In the genomic region with DNA sequence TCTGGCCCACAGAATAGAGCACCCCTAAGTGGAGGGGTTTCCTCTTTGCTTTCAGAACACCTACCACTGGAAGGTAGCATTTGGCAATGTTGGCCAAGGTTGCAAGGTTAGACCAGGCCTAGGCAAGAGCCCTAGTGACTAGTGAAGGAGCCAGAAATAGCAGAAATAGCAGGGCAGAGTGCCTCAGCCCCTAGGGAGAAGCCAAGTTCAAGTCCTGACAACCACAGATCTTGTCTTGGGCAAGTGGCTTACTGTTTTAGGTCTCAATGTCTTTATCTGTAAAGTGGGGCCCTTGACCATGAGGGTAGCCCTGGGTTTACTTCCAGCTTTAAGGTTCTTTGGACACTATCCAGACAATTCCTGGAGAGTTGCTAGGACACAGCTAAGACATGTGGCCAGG, we compare ENCODE assay signal across 12 mouse cellular contexts. TPM values are rescaled to one million over a fixed set of nuclear protein-coding genes. Genes with fewer than 3 reads are reported as not detected.
A peak's percentile ranks its signal among the peaks of the same experiment; 100 is the strongest.
DNase-seq lines count a peak whose midpoint lies in the region; ATAC-seq and TF ChIP-seq lines count a peak whose summit lies in the region.
"Had no signal": no experiment of that assay in that cellular context is flagged by ENCODE, and none has a peak within 500 bp of the region (broad histone marks: within the 10 kb centered on the region; RNA-seq: fewer than 3 reads in every experiment).

No protein-coding gene starts in this region.

- peak; percentile 37 for DNase-seq in forebrain, embryonic 11.5 days (ENCODE audit: low spot score)
- no peak for DNase-seq in intestine, embryonic 14.5 days (ENCODE audit: low spot score)
- DNase-seq in brain, embryonic 14.5 days (ENCODE audit: low read depth) = peak; percentile 27
- no peak for DNase-seq in limb, embryonic 14.5 days (ENCODE audit: low spot score)
- DNase-seq in thymus, postnatal 14 days = no peak
- no peak for DNase-seq in right cerebral cortex, adult 2 months (ENCODE audit: low spot score in 2 of 2)
- DNase-seq: adrenal gland, adult 2 months; cerebellum, adult 11-12 months; kidney, postnatal 4 days; spleen, adult 18-20 months had no signal

- no peak for TF ChIP-seq POLR2A in brain, embryonic 14.5 days (IDR thresholded peaks at IDR 0.05; ENCODE audit: borderline replicate concordance, extremely low read depth, insufficient read depth, insufficient read length, poor library complexity, severe bottlenecking)
- no peak for TF ChIP-seq POLR2A in limb, embryonic 14.5 days (IDR thresholded peaks at IDR 0.05; ENCODE audit: borderline replicate concordance, extremely low read depth, insufficient read depth, insufficient read length)

- H3K4me2 ChIP-seq in forebrain, embryonic 11.5 days (ENCODE audit: low read depth, low read length, severe bottlenecking) = no peak overlapping the region
- H3K4me2 ChIP-seq in forebrain, embryonic 12.5 days = no peak overlapping the region; the same call in 1 of the 2 replicates
- peak overlapping the region; percentile 85; the same call in 1 of the 2 replicates for H3K4me2 ChIP-seq in intestine, embryonic 14.5 days (ENCODE audit: low read length)
- H3K4me2 ChIP-seq in intestine, embryonic 15.5 days (replicated peaks) = no peak overlapping the region; the same call in 1 of the 2 replicates
- H3K4me2 ChIP-seq in limb, embryonic 14.5 days (replicated peaks; ENCODE audit: low read depth, low read length, severe bottlenecking) = peak overlapping the region; percentile 75

- H3K4me3 ChIP-seq in forebrain, embryonic 11.5 days (ENCODE audit: low read depth, low read length) = no peak overlapping the region
- no peak overlapping the region for H3K4me3 ChIP-seq in forebrain, embryonic 12.5 days (replicated peaks)
- no peak overlapping the region for H3K4me3 ChIP-seq in intestine, embryonic 14.5 days (ENCODE audit: low read depth, low read length)
- H3K4me3 ChIP-seq in intestine, embryonic 15.5 days (replicated peaks) = no peak overlapping the region
- 0 out of 2 replicates have a peak overlapping the region, but pooled peaks have one; percentile 65 for H3K4me3 ChIP-seq in limb, embryonic 14.5 days (replicated peaks; ENCODE audit: low read length)

- H3K9me3 ChIP-seq in forebrain, embryonic 11.5 days (ENCODE audit: control insufficient read depth, low read length) = no peaks in the 10 kb centered on the region
- H3K9me3 ChIP-seq in forebrain, embryonic 12.5 days = no peaks in the 10 kb centered on the region
- no peaks in the 10 kb centered on the region for H3K9me3 ChIP-seq in intestine, embryonic 14.5 days (ENCODE audit: control insufficient read depth, low read length)
- no peaks in the 10 kb centered on the region for H3K9me3 ChIP-seq in intestine, embryonic 15.5 days
- H3K9me3 ChIP-seq in limb, embryonic 14.5 days (ENCODE audit: control insufficient read depth, low read length) = no peaks in the 10 kb centered on the region

- no peak overlapping the region for H3K27ac ChIP-seq in forebrain, embryonic 11.5 days (ENCODE audit: low read depth, low read length)
- H3K27ac ChIP-seq in forebrain, embryonic 12.5 days = no peak overlapping the region
- no peak overlapping the region for H3K27ac ChIP-seq in intestine, embryonic 14.5 days (ENCODE audit: low read depth)
- no peak overlapping the region for H3K27ac ChIP-seq in intestine, embryonic 15.5 days
- H3K27ac ChIP-seq in limb, embryonic 14.5 days (replicated peaks; ENCODE audit: low read depth, low read length) = no peak overlapping the region

- H3K36me3 ChIP-seq in forebrain, embryonic 11.5 days (ENCODE audit: control insufficient read depth, insufficient read depth, low read length) = no peaks in the 10 kb centered on the region
- no peaks in the 10 kb centered on the region for H3K36me3 ChIP-seq in forebrain, embryonic 12.5 days (replicated peaks)
- 0 out of 2 replicates have a peak, but pooled peaks cover 3% of the 10 kb centered on the region for H3K36me3 ChIP-seq in intestine, embryonic 14.5 days (ENCODE audit: control insufficient read depth, insufficient read depth, low read length)
- H3K36me3 ChIP-seq in intestine, embryonic 15.5 days = no peaks in the 10 kb centered on the region
- peaks cover 24% of the 10 kb centered on the region for H3K36me3 ChIP-seq in limb, embryonic 14.5 days (ENCODE audit: control insufficient read depth, insufficient read depth, low read length)

- no peaks in the 10 kb centered on the region; the same call in 1 of the 2 replicates for H3K4me1 ChIP-seq in forebrain, embryonic 11.5 days (replicated peaks; ENCODE audit: control insufficient read depth, insufficient read depth, low read length)
- H3K4me1 ChIP-seq in forebrain, embryonic 12.5 days = peaks cover 70% of the 10 kb centered on the region
- peaks cover 22% of the 10 kb centered on the region for H3K4me1 ChIP-seq in intestine, embryonic 14.5 days (replicated peaks; ENCODE audit: control insufficient read depth, insufficient read depth, low read length)
- H3K4me1 ChIP-seq in intestine, embryonic 15.5 days (replicated peaks) = peaks cover 30% of the 10 kb centered on the region
- H3K4me1 ChIP-seq in limb, embryonic 14.5 days (ENCODE audit: control insufficient read depth, insufficient read depth, low read length) = peaks cover 26% of the 10 kb centered on the region

- no peak for ATAC-seq in forebrain, embryonic 11.5 days (replicated peaks; ENCODE audit: low FRiP score)
- ATAC-seq in forebrain, embryonic 12.5 days (ENCODE audit: low FRiP score) = no peak
- no peak for ATAC-seq in intestine, embryonic 14.5 days (replicated peaks; ENCODE audit: low FRiP score, low TSS enrichment, low read depth)
- ATAC-seq in intestine, embryonic 15.5 days = no peak
- no peak for ATAC-seq in limb, embryonic 14.5 days (ENCODE audit: low FRiP score, low read depth)

- H3K9ac ChIP-seq in forebrain, embryonic 11.5 days (ENCODE audit: low read length) = no peak overlapping the region
- no peak overlapping the region for H3K9ac ChIP-seq in forebrain, embryonic 12.5 days
- no peak overlapping the region for H3K9ac ChIP-seq in intestine, embryonic 14.5 days (ENCODE audit: low read length)
- no peak overlapping the region for H3K9ac ChIP-seq in intestine, embryonic 15.5 days
- no peak overlapping the region for H3K9ac ChIP-seq in limb, embryonic 14.5 days (ENCODE audit: low read depth, low read length, severe bottlenecking)

- no peak for TF ChIP-seq CTCF in brain, embryonic 14.5 days (IDR thresholded peaks at IDR 0.05; ENCODE audit: borderline replicate concordance, extremely low read depth, insufficient read depth, insufficient read length)

- H3K27me3 ChIP-seq in forebrain, embryonic 11.5 days (ENCODE audit: control insufficient read depth, insufficient read depth, low read length) = no peaks in the 10 kb centered on the region
- H3K27me3 ChIP-seq in forebrain, embryonic 12.5 days = peaks cover 3% of the 10 kb centered on the region; the same call in 1 of the 2 replicates
- no peaks in the 10 kb centered on the region for H3K27me3 ChIP-seq in intestine, embryonic 14.5 days (replicated peaks; ENCODE audit: control insufficient read depth, insufficient read depth, low read length)
- no peaks in the 10 kb centered on the region; the same call in 1 of the 2 replicates for H3K27me3 ChIP-seq in intestine, embryonic 15.5 days (replicated peaks)
- H3K27me3 ChIP-seq in limb, embryonic 14.5 days (ENCODE audit: control insufficient read depth, insufficient read depth, low read length) = no peaks in the 10 kb centered on the region

RNA-seq across cellular contexts. Expression of a gene that starts 5.4 kb away (rescaled TPM):
- 35.7 and 37.4 TPM in 2 replicates for polyA plus RNA-seq in forebrain, embryonic 11.5 days (2014; fragmentation: Nextera tagmentation; extraction: Ambion mirVana)
- 55.5 and 60.0 TPM in 2 replicates for polyA plus RNA-seq in forebrain, embryonic 12.5 days (2016; fragmentation: Nextera tagmentation; extraction: Ambion mirVana)
- 46.2 and 53.1 TPM in 2 replicates for polyA plus RNA-seq in intestine, embryonic 14.5 days (2014; fragmentation: Nextera tagmentation; extraction: Ambion mirVana)
- polyA plus RNA-seq in intestine, embryonic 15.5 days (2015; fragmentation: Nextera tagmentation; extraction: Ambion mirVana) = 46.2 and 50.7 TPM in 2 replicates
- 31.0 and 73.8 TPM in 2 replicates for polyA plus RNA-seq in brain, embryonic 14.5 days (2012; rRNA removed)
- 332 and 333 TPM in 2 replicates for polyA plus RNA-seq in limb, embryonic 14.5 days (2012; rRNA removed)
- polyA plus RNA-seq in limb, embryonic 14.5 days (2014; fragmentation: Nextera tagmentation; extraction: Ambion mirVana) = 114 and 118 TPM in 2 replicates

RNA-seq across cellular contexts. Expression of a gene that starts 45.0 kb away (rescaled TPM):
- polyA plus RNA-seq in forebrain, embryonic 11.5 days (2014; fragmentation: Nextera tagmentation; extraction: Ambion mirVana) = 708 and 809 TPM in 2 replicates
- 427 and 524 TPM in 2 replicates for polyA plus RNA-seq in forebrain, embryonic 12.5 days (2016; fragmentation: Nextera tagmentation; extraction: Ambion mirVana)
- 194 and 217 TPM in 2 replicates for polyA plus RNA-seq in intestine, embryonic 14.5 days (2014; fragmentation: Nextera tagmentation; extraction: Ambion mirVana)
- 147 and 148 TPM in 2 replicates for polyA plus RNA-seq in intestine, embryonic 15.5 days (2015; fragmentation: Nextera tagmentation; extraction: Ambion mirVana)
- 328 and 384 TPM in 2 replicates for polyA plus RNA-seq in brain, embryonic 14.5 days (2012; rRNA removed)
- polyA plus RNA-seq in limb, embryonic 14.5 days (2012; rRNA removed) = 287 and 384 TPM in 2 replicates
- polyA plus RNA-seq in limb, embryonic 14.5 days (2014; fragmentation: Nextera tagmentation; extraction: Ambion mirVana) = 343 and 395 TPM in 2 replicates

Comparison
In these comparisons a context has a peak if more than half of its experiments do, and no peak if none do; other contexts are left out.
1. H3K4me2 ChIP-seq: peak in intestine, embryonic 14.5 days (single experiment) and limb, embryonic 14.5 days (single experiment); none in forebrain, embryonic 11.5 days (single experiment), forebrain, embryonic 12.5 days (single experiment) and intestine, embryonic 15.5 days (single experiment).
2. DNase-seq: peak in forebrain, embryonic 11.5 days (single experiment) and brain, embryonic 14.5 days (single experiment); none in intestine, embryonic 14.5 days (single experiment), limb, embryonic 14.5 days (single experiment), thymus, postnatal 14 days (single experiment) and right cerebral cortex, adult 2 months (0 of 2).